ENCODE assay signal across 20 mouse cellular contexts in the genomic region with DNA sequence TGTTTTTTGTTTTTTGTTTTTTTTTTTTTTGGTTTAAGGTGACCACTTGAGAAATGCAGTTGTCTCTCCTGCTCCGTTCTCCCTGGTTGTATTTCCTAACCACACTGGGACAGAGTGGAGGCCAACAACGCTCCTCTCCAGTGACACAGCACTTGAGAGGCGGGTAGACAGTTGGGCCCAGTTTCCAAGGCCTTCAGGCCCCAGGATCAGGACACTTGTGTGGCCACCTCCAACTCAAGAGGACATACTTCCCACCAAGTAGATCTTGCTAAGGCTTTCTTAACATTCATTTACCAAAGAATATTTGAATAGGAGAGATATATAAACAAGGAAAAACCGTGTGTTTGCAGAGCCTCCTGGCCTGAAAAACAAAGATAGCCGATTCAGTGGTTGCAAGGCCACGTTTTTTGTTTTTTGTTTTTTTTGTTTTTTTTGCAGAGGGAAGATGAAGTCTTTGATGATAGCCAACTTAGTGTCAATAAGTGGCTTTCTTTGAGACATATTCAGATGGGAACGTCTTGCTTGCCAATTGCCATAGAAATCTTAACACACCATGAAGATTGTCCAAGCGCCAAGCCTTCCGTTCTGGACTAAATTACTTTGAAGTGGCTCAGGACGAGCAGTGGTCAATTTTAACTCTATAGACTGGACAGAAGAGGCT. TPM values are rescaled to one million over a fixed set of nuclear protein-coding genes. Genes with fewer than 3 reads are reported as not detected.
DNase-seq lines count a peak whose midpoint lies in the region; ATAC-seq and TF ChIP-seq lines count a peak whose summit lies in the region.
"Had no signal": no experiment of that assay in that cellular context is flagged by ENCODE, and none has a peak within 500 bp of the region (broad histone marks: within the 10 kb centered on the region; RNA-seq: fewer than 3 reads in every experiment).

No protein-coding gene starts in this region.

- TF ChIP-seq CTCF in forebrain, postnatal 0 days (IDR thresholded peaks at IDR 0.05; ENCODE audit: low read depth), result no peak
- no peak for TF ChIP-seq CTCF in lung, postnatal 0 days (IDR thresholded peaks at IDR 0.05)

- peak overlapping the region; percentile 95 for H3K27ac ChIP-seq in forebrain, embryonic 10.5 days
- H3K27ac ChIP-seq in forebrain, embryonic 16.5 days (ENCODE audit: low read length), result no peak overlapping the region; the same call in 1 of the 2 replicates
- H3K27ac ChIP-seq in forebrain, postnatal 0 days (ENCODE audit: low read depth, low read length), result no peak overlapping the region
- H3K27ac ChIP-seq in midbrain, embryonic 12.5 days (replicated peaks), result peak overlapping the region; percentile 78
- no peak overlapping the region for H3K27ac ChIP-seq in lung, postnatal 0 days (ENCODE audit: low read length)
- H3K27ac ChIP-seq: gastrocnemius, adult 2 months; heart, embryonic 10.5 days; macrophage had no signal

- no peak for ATAC-seq in forebrain, embryonic 16.5 days
- no peak for ATAC-seq in forebrain, postnatal 0 days
- ATAC-seq in midbrain, embryonic 12.5 days (ENCODE audit: low FRiP score, low read depth), result no peak
- ATAC-seq in lung, postnatal 0 days, result no peak

- DNase-seq in forebrain, embryonic 10.5 days (ENCODE audit: extremely low spot score, low spot score), result peak; percentile 37
- DNase-seq in cerebellum, postnatal 14 days, result peak; percentile 52 to 61
- peak; percentile 42 for DNase-seq in forebrain, postnatal 0 days
- DNase-seq in heart, adult 18-20 months, result no peak
- no peak for DNase-seq in heart, postnatal 14 days
- no peak for DNase-seq in lung, postnatal 0 days (ENCODE audit: low spot score)
- DNase-seq: adrenal gland, postnatal 14 days; gastrocnemius, adult 2 months; retina, postnatal 1 day; thymus, adult 18-20 months had no signal

- peaks cover 85% of the 10 kb centered on the region for H3K4me1 ChIP-seq in forebrain, embryonic 10.5 days
- peaks cover 31% of the 10 kb centered on the region for H3K4me1 ChIP-seq in forebrain, embryonic 16.5 days (replicated peaks; ENCODE audit: control insufficient read depth, insufficient read depth, low read length)
- H3K4me1 ChIP-seq in forebrain, postnatal 0 days (ENCODE audit: insufficient read depth), result peaks cover 18% of the 10 kb centered on the region
- H3K4me1 ChIP-seq in midbrain, embryonic 12.5 days, result peaks cover 53% of the 10 kb centered on the region
- H3K4me1 ChIP-seq in lung, postnatal 0 days (ENCODE audit: insufficient read depth, low read depth, low read length), result no peaks in the 10 kb centered on the region

- H3K9ac ChIP-seq in forebrain, embryonic 16.5 days (replicated peaks; ENCODE audit: low read depth, low read length), result no peak overlapping the region
- no peak overlapping the region for H3K9ac ChIP-seq in forebrain, postnatal 0 days
- no peak overlapping the region for H3K9ac ChIP-seq in midbrain, embryonic 12.5 days (replicated peaks)
- H3K9ac ChIP-seq in lung, postnatal 0 days (replicated peaks; ENCODE audit: low read depth), result no peak overlapping the region
- H3K9ac ChIP-seq: limb, embryonic 12.5 days had no signal

- peaks cover 44% of the 10 kb centered on the region for H3K27me3 ChIP-seq in forebrain, embryonic 10.5 days (ENCODE audit: poor library complexity, severe bottlenecking)
- peaks cover 25% of the 10 kb centered on the region for H3K27me3 ChIP-seq in forebrain, embryonic 16.5 days (replicated peaks; ENCODE audit: control insufficient read depth, insufficient read depth, low read length)
- peaks cover 26% of the 10 kb centered on the region for H3K27me3 ChIP-seq in forebrain, postnatal 0 days (ENCODE audit: insufficient read depth, low read length)
- H3K27me3 ChIP-seq in midbrain, embryonic 12.5 days, result peaks cover 55% of the 10 kb centered on the region
- peaks cover 60% of the 10 kb centered on the region for H3K27me3 ChIP-seq in lung, postnatal 0 days (replicated peaks; ENCODE audit: insufficient read depth, low read length)

- no peaks in the 10 kb centered on the region for H3K9me3 ChIP-seq in forebrain, embryonic 10.5 days
- no peaks in the 10 kb centered on the region for H3K9me3 ChIP-seq in forebrain, embryonic 16.5 days (ENCODE audit: control insufficient read depth, low read length)
- H3K9me3 ChIP-seq in forebrain, postnatal 0 days (ENCODE audit: low read length), result no peaks in the 10 kb centered on the region
- no peaks in the 10 kb centered on the region for H3K9me3 ChIP-seq in midbrain, embryonic 12.5 days
- no peaks in the 10 kb centered on the region for H3K9me3 ChIP-seq in lung, postnatal 0 days (ENCODE audit: low read length)
- H3K9me3 ChIP-seq: heart, embryonic 10.5 days; limb, embryonic 12.5 days had no signal

- H3K4me3 ChIP-seq in forebrain, embryonic 10.5 days, result peak overlapping the region; percentile 18; the same call in 1 of the 2 replicates
- no peak overlapping the region for H3K4me3 ChIP-seq in forebrain, embryonic 16.5 days (replicated peaks; ENCODE audit: low read length)
- H3K4me3 ChIP-seq in forebrain, postnatal 0 days (ENCODE audit: low read depth, low read length), result no peak overlapping the region
- no peak overlapping the region for H3K4me3 ChIP-seq in midbrain, embryonic 12.5 days
- H3K4me3 ChIP-seq in lung, postnatal 0 days (ENCODE audit: low read depth, low read length), result no peak overlapping the region
- H3K4me3 ChIP-seq: gastrocnemius, adult 2 months; heart, embryonic 10.5 days; limb, embryonic 12.5 days had no signal

- peaks cover 20% of the 10 kb centered on the region for H3K36me3 ChIP-seq in forebrain, embryonic 10.5 days (replicated peaks)
- no peaks in the 10 kb centered on the region for H3K36me3 ChIP-seq in forebrain, embryonic 16.5 days (ENCODE audit: control insufficient read depth, insufficient read depth)
- no peaks in the 10 kb centered on the region for H3K36me3 ChIP-seq in forebrain, postnatal 0 days (ENCODE audit: insufficient read depth)
- H3K36me3 ChIP-seq in midbrain, embryonic 12.5 days, result no peaks in the 10 kb centered on the region
- H3K36me3 ChIP-seq in lung, postnatal 0 days (ENCODE audit: insufficient read depth, low read length), result no peaks in the 10 kb centered on the region
- H3K36me3 ChIP-seq: heart, embryonic 10.5 days; limb, embryonic 12.5 days had no signal

- intact Hi-C loops in heart, postnatal 14 days (cut with DNase I), result no loop called here

- no peak overlapping the region for H3K4me2 ChIP-seq in forebrain, embryonic 16.5 days (ENCODE audit: low read length)
- H3K4me2 ChIP-seq in forebrain, postnatal 0 days (ENCODE audit: low read depth), result no peak overlapping the region
- H3K4me2 ChIP-seq in midbrain, embryonic 12.5 days (replicated peaks), result no peak overlapping the region
- H3K4me2 ChIP-seq in lung, postnatal 0 days (replicated peaks; ENCODE audit: low read depth, low read length), result no peak overlapping the region

- no peak for TF ChIP-seq EP300 in lung, postnatal 0 days (IDR thresholded peaks at IDR 0.05)

- 32% methylated on average over 10 of the region's 10 CpGs for WGBS in forebrain, embryonic 10.5 days
- 28% methylated on average over 10 of the region's 10 CpGs for WGBS in forebrain, embryonic 16.5 days
- WGBS in forebrain, postnatal 0 days, result 34% methylated on average over 10 of the region's 10 CpGs
- 12% methylated on average over 10 of the region's 10 CpGs for WGBS in midbrain, embryonic 12.5 days
- WGBS in lung, postnatal 0 days, result 65% methylated on average over 10 of the region's 10 CpGs

RNA-seq across cellular contexts. Expression of a gene that starts 4.1 kb away (rescaled TPM):
- 1.0 and 1.9 TPM in 2 replicates for polyA plus RNA-seq in forebrain, embryonic 10.5 days (2016; fragmentation: Nextera tagmentation; extraction: Ambion mirVana)
- 0.40 and 0.47 TPM in 2 replicates for polyA plus RNA-seq in forebrain, embryonic 16.5 days (2015; fragmentation: Nextera tagmentation; extraction: Ambion mirVana)
- total RNA-seq in forebrain, postnatal 0 days (2014; rRNA removed), result 0.33 and 0.38 TPM in 2 replicates
- 0.12 TPM in 1 of 2 replicates, not detected in the other for polyA plus RNA-seq in forebrain, postnatal 0 days (2015; fragmentation: Nextera tagmentation; extraction: Ambion mirVana)
- polyA plus RNA-seq in midbrain, embryonic 12.5 days (2016; fragmentation: Nextera tagmentation; extraction: Ambion mirVana), result 1.7 and 2.6 TPM in 2 replicates
- not detected for total RNA-seq in heart, adult 18-20 months (2021)
- not detected for total RNA-seq in heart, postnatal 14 days (2021)
- not detected in 2 replicates for polyA plus RNA-seq in lung, postnatal 0 days (2015; fragmentation: Nextera tagmentation; extraction: Ambion mirVana)
- total RNA-seq: adrenal gland, postnatal 14 days; gastrocnemius, adult 2 months had no signal
- polyA plus RNA-seq: heart, embryonic 10.5 days; kidney, embryonic 14.5 days; liver, embryonic 16.5 days; macrophage; spleen, adult 2 months had no signal

RNA-seq across cellular contexts. Expression of a gene that starts 10.4 kb away (rescaled TPM):
- polyA plus RNA-seq in forebrain, embryonic 10.5 days (2016; fragmentation: Nextera tagmentation; extraction: Ambion mirVana), result 20.7 and 21.5 TPM in 2 replicates
- polyA plus RNA-seq in forebrain, embryonic 16.5 days (2015; fragmentation: Nextera tagmentation; extraction: Ambion mirVana), result 5.5 and 8.7 TPM in 2 replicates
- 13.9 and 22.8 TPM in 2 replicates for total RNA-seq in forebrain, postnatal 0 days (2014; rRNA removed)
- polyA plus RNA-seq in forebrain, postnatal 0 days (2015; fragmentation: Nextera tagmentation; extraction: Ambion mirVana), result 5.1 and 13.8 TPM in 2 replicates
- 15.7 and 30.2 TPM in 2 replicates for polyA plus RNA-seq in midbrain, embryonic 12.5 days (2016; fragmentation: Nextera tagmentation; extraction: Ambion mirVana)
- not detected for total RNA-seq in heart, adult 18-20 months (2021)
- not detected for total RNA-seq in heart, postnatal 14 days (2021)
- not detected in 2 replicates for polyA plus RNA-seq in lung, postnatal 0 days (2015; fragmentation: Nextera tagmentation; extraction: Ambion mirVana)
- total RNA-seq: adrenal gland, postnatal 14 days; gastrocnemius, adult 2 months had no signal
- polyA plus RNA-seq: liver, embryonic 16.5 days; macrophage; spleen, adult 2 months had no signal

RNA-seq across cellular contexts. Expression of a gene that starts 20.2 kb away (rescaled TPM):
- 7.0 and 7.3 TPM in 2 replicates for polyA plus RNA-seq in forebrain, embryonic 10.5 days (2016; fragmentation: Nextera tagmentation; extraction: Ambion mirVana)
- 4.4 and 5.6 TPM in 2 replicates for polyA plus RNA-seq in forebrain, embryonic 16.5 days (2015; fragmentation: Nextera tagmentation; extraction: Ambion mirVana)
- total RNA-seq in forebrain, postnatal 0 days (2014; rRNA removed), result 44.9 and 105 TPM in 2 replicates
- 9.6 and 16.3 TPM in 2 replicates for polyA plus RNA-seq in forebrain, postnatal 0 days (2015; fragmentation: Nextera tagmentation; extraction: Ambion mirVana)
- 14.2 and 21.1 TPM in 2 replicates for polyA plus RNA-seq in midbrain, embryonic 12.5 days (2016; fragmentation: Nextera tagmentation; extraction: Ambion mirVana)
- total RNA-seq in heart, adult 18-20 months (2021), result not detected
- under 1 TPM in 1 of 2 experiments, not detected in 1; 0.22 TPM for total RNA-seq in heart, postnatal 14 days (2021)
- polyA plus RNA-seq in lung, postnatal 0 days (2015; fragmentation: Nextera tagmentation; extraction: Ambion mirVana), result 0.05 TPM in 1 of 2 replicates, not detected in the other
- total RNA-seq: adrenal gland, postnatal 14 days; gastrocnemius, adult 2 months had no signal
- polyA plus RNA-seq: kidney, embryonic 14.5 days; liver, embryonic 16.5 days; macrophage; spleen, adult 2 months had no signal

RNA-seq across cellular contexts. Expression of a gene that starts 35.4 kb away (rescaled TPM):
- 0.27 TPM in 1 of 2 replicates, not detected in the other for polyA plus RNA-seq in forebrain, embryonic 10.5 days (2016; fragmentation: Nextera tagmentation; extraction: Ambion mirVana)
- polyA plus RNA-seq in forebrain, embryonic 16.5 days (2015; fragmentation: Nextera tagmentation; extraction: Ambion mirVana), result 0.16 and 0.41 TPM in 2 replicates
- total RNA-seq in forebrain, postnatal 0 days (2014; rRNA removed), result 0.15 and 1.0 TPM in 2 replicates
- 0.23 TPM in 1 of 2 replicates, not detected in the other for polyA plus RNA-seq in forebrain, postnatal 0 days (2015; fragmentation: Nextera tagmentation; extraction: Ambion mirVana)
- polyA plus RNA-seq in midbrain, embryonic 12.5 days (2016; fragmentation: Nextera tagmentation; extraction: Ambion mirVana), result 0.31 and 0.68 TPM in 2 replicates
- not detected for total RNA-seq in heart, adult 18-20 months (2021)
- total RNA-seq in heart, postnatal 14 days (2021), result not detected
- polyA plus RNA-seq in lung, postnatal 0 days (2015; fragmentation: Nextera tagmentation; extraction: Ambion mirVana), result not detected in 2 replicates
- total RNA-seq: adrenal gland, postnatal 14 days; ES-E14; gastrocnemius, adult 2 months; layer of hippocampus, postnatal 10 days had no signal
- polyA plus RNA-seq: heart, embryonic 10.5 days; kidney, embryonic 14.5 days; liver, embryonic 16.5 days; macrophage; spleen, adult 2 months had no signal

Comparison
In these comparisons a context has a peak if more than half of its experiments do, and no peak if none do; other contexts are left out.
1. H3K27ac ChIP-seq: peak in forebrain, embryonic 10.5 days (single experiment) and midbrain, embryonic 12.5 days (single experiment); none in forebrain, embryonic 16.5 days (single experiment), forebrain, postnatal 0 days (single experiment) and lung, postnatal 0 days (single experiment).
2. DNase-seq: peak in forebrain, embryonic 10.5 days (single experiment), cerebellum, postnatal 14 days (2 of 2) and forebrain, postnatal 0 days (single experiment); none in heart, adult 18-20 months (0 of 2), heart, postnatal 14 days (0 of 2) and lung, postnatal 0 days (single experiment).